Mouse (Mus musculus) common myeloid progenitor, adult 5-6 weeks (primary cell): ENCODE measurements around the gene Ndrg3. TPM values are rescaled to one million over a fixed set of nuclear protein-coding genes. Genes with fewer than 3 reads are reported as not detected.

ENCODE experiments used
- ATAC-seq: replicated peaks from 2 replicates; pipeline ENCODE4 v1.8.0; 2016; ENCODE audit warnings: low read depth, mild to moderate bottlenecking, moderate TSS enrichment, inconsistent platforms; ENCODE audit not compliant: poor library complexity, severe bottlenecking
- total RNA-seq: library from RNA; stranded (forward); fragments of 200-1000, 187-1606 nt; gene quantifications from 2 replicates; pipeline ENCODE4 v1.2.3, GENCODE M21; 2017

The Ndrg3 gene
- total RNA-seq, 1 experiment from 2014 or later, result 42.7 TPM

DNA sequence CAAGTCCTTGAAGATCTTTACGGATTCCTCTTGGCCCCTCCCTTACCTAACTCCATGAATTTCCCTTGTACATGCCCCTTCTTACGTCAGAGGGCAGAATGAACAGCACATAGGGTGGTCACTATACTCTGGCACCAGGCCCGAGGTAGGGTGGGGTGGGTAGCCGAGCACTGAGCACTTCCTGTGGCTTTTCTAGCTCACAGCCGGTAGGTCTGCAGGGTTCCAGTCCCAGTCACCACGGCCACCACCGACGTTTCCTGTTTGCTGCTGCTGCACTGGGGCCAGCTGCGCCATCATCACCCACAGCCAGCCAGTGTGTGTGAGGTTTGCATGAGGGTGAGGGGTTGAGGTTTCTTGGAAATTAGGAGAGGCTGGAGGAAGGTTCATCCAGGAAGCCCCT, 114.1 kb downstream of the Ndrg3 start:
- peak; percentile 80 for ATAC-seq

Other genes starting within 250 kb of the Ndrg3 start
- gene Myl9, start 216.6 kb downstream of the Ndrg3 start, total RNA-seq, result not detected in 2 replicates
- 15.6 and 18.6 TPM in 2 replicates for gene Tgif2, start 152.0 kb downstream of the Ndrg3 start, total RNA-seq
- gene 4930518I15Rik, start 134.1 kb downstream of the Ndrg3 start, total RNA-seq, result not detected in 2 replicates
- 128 and 156 TPM in 2 replicates for gene Rab5if, start 128.9 kb downstream of the Ndrg3 start, total RNA-seq
- gene Sla2, start 104.9 kb downstream of the Ndrg3 start, total RNA-seq, result 1.0 and 3.4 TPM in 2 replicates
- 29.0 and 42.4 TPM in 2 replicates for gene Dsn1, start 15.1 kb upstream of the Ndrg3 start, total RNA-seq
- gene Soga1, start 87.2 kb upstream of the Ndrg3 start, total RNA-seq, result 5.6 and 7.0 TPM in 2 replicates
- gene Tldc2, start 95.0 kb upstream of the Ndrg3 start, total RNA-seq, result not detected in 2 replicates
- 52.4 and 82.3 TPM in 2 replicates for gene Samhd1, start 143.2 kb upstream of the Ndrg3 start, total RNA-seq
- gene Rbl1, start 212.5 kb upstream of the Ndrg3 start, total RNA-seq, result 87.0 and 92.3 TPM in 2 replicates